Mouse (Mus musculus) left cerebral cortex, postnatal 36 days (tissue): ENCODE data around the gene Stard13. TPM values are rescaled to one million over a fixed set of nuclear protein-coding genes. Genes with fewer than 3 reads are reported as not detected.

Experiments used
- DNase-seq, 2 experiments: peaks; one replicate each; pipeline ENCODE4 v3.0.0; 2021 to 2022; ENCODE audit warnings: low spot score in 2 of 2, mixed read lengths in 1 of 2
- intact Hi-C: fragments of 180-260 bp; cut with DNase I; formaldehyde crosslinking; loops from one replicate; pipeline ENCODE4 v1.15.1; 2025
- total RNA-seq, 2 experiments: library from RNA; stranded (reverse); gene quantifications; 2 replicates each; pipeline ENCODE4 v1.2.3; 2021

Stard13 gene
- total RNA-seq, 2 experiments from 2014 or later: 10.1 to 11.1 TPM

DNA sequence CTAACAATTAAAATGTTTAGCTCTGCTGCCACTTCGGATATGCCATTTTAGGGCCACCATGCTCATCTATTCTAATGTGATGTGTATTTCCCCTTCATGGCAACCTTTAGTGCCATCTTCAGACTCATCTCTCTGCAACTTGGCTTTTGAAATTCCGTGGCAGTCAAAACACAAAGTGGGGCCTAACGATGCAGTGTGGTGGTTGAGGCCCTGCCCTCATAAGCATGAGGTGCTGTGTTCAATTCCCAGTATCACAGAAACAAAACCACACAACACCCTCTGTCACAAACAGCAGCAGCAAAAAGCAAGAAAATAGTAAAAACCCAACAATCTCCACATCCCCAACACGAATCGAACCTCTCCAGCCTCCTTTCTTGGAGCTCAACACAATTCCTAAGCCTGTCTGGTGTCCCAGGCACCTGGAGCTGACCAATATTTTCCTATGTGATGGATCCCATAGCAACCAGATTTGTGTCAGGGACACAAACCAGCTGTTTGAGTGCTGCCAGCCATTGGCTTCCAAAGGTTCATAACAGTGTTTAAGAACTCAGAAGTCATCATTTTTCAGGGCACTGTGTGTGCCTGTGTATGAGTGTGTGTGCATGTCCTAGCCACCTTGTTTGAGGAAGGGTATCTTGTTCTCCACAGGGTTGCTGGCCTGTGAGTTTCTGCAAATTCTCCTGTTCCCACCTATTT lies 117.3 kb downstream of the Stard13 start:
- intact Hi-C loops: no loop called here
- DNase-seq: no peak

- DNase-seq: no peak
- intact Hi-C loops: no loop called here
These were observed 120.9 kb downstream of the Stard13 start for GRCm38 (mm10) chr5:151112743-151113142.

DNA sequence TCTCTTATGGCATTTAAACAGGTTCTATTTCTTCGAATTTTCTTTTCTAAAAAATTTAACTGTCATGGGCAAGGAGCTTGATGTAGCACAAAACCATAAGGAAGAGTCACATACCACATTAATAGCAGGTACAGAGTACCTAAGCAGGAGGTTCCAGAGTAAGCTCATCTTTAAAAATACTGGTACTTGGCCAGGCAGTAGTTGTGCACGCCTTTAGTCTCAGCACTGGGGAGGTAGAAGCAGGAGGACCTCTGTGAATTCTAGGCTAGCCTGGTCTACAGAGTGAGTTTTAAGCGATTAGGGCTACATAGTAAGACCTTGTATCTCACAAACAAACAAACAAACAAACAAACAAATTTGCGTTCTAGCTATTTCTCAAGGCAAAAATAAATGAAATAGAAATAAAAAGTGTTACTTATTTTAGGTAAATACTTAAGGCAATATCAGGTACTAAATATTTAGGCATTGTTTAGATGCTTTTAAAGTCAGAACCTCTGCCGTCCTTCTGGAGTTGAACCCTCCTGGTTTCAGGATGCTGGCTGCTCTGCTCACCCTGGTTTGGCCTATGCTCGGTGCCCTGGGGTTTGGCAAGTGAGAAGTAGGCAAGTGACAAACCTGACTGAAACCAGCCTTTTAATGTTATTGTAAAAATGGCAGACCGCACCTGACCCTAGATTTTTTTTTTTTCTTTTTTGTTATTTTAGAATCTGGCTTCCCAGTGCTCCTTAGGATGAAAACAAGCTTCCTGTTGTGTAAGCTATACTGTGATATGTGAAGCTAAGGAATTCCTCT lies 122.4 kb downstream of the Stard13 start:
- intact Hi-C loops: no loop called here
- no peak for DNase-seq

GRCm38 (mm10) chr5:151110461-151110908 lies 123.2 kb downstream of the Stard13 start:
- intact Hi-C loops: no loop called here
- DNase-seq: peak; percentile 42 to 52

- no peak for DNase-seq
- intact Hi-C loops: loop anchor here (5.0 kb wide), 1 partner anchor 43 kb away; no protein-coding TSS in a partner anchor
These were observed 123.8 kb downstream of the Stard13 start for GRCm38 (mm10) chr5:151109822-151110221.

DNA sequence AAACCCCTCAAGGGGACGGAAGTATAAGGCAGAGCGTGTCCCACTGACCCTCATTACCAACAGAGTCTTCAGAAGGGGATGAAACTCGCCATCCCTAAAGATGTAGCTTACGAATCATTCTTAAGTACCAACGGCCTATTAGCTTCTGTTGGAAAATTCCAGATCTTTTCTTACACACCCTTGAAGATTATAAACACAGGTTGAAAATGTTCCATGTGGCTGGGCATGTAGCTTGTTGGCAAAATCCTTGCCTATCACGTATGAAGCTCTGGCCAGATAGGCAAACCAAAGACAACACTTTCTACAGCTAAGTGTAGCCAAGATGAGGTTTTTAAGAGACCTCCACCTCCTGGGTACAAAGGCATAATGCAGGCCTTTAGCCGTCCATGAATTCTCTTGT lies 124.7 kb downstream of the Stard13 start:
- DNase-seq: no peak
- intact Hi-C loops: loop anchor here (5.0 kb wide), 1 partner anchor 42 kb away; no protein-coding TSS in a partner anchor

DNA sequence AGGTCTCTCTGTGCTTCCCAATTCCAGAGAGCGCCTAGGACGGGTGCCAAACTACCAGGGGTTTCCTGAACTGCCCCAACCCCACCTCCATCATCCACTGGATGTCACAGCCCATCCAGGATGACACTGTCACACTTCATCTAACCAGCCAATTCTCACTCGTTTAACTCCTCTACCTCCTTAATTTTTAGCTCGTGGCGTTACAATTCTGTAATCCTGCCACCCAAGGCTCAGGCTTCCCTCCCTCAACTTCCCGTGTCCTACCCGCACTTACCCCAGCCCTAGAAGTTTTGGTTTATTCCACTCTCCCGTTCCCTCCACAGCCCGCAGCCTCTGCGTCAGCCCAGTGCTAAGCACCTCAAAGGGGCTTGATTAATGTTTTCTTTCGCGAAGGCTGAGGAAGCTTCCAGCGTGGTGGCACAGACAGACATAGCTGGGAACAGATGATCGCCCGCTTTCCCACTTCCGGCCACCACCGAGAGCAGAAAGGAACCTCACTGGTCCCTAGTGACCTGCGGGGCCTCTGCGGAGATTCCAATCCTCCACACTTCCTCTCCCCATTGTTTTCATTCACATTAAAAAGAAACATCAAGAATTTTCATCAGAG lies 125.2 kb downstream of the Stard13 start:
- intact Hi-C loops: loop anchor here (5.0 kb wide), 1 partner anchor 41 kb away; no protein-coding TSS in a partner anchor
- no peak for DNase-seq

DNA sequence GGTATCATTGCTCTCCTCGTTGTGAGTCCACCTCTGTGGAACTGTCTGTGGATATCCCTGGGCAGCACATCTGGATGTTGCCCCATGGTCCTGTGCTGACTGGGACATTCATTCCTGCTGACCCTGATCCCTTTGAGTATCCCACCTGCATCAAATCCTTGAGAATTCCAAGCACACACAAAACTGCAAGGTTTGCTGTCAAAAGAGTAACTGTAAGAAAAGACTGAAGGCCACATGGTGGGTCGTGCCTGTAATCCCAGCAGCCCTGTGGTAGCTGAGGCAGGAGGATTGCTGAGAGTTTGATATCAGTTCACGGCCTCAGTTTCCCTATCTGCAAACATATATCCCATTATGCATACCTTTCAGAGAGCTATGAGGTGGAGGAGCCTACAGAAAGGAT lies 126.8 kb downstream of the Stard13 start:
- intact Hi-C loops: loop anchor here (5.0 kb wide), 1 partner anchor 40 kb away; no protein-coding TSS in a partner anchor
- DNase-seq: no peak

- intact Hi-C loops: loop anchor here (5.0 kb wide), 1 partner anchor 38 kb away; no protein-coding TSS in a partner anchor
- no peak for DNase-seq
These were observed 128.3 kb downstream of the Stard13 start for GRCm38 (mm10) chr5:151105054-151105971.

GRCm38 (mm10) chr5:151104354-151105053 lies 129.1 kb downstream of the Stard13 start:
- DNase-seq: no peak
- intact Hi-C loops: loop anchor here (5.0 kb wide), 1 partner anchor 37 kb away; no protein-coding TSS in a partner anchor

DNA sequence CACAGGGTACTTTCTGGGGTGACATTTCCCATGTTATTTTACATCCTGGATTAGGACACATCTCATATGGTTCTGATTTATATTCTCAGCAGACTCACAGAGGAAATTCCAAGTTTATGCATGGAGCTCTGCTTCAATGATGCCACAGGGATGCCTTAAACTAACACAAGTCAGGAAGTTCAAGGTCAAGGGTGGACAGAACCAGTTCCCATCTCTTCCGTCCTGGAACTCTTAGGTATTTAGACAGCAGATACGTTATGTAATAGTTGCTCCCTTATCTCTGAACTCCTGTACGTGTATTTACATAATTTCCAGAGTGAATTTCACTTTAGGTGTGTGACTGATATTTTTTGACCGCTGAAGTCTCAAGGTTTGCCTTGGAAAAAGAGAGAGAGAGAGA lies 130.4 kb downstream of the Stard13 start:
- DNase-seq: no peak
- intact Hi-C loops: no loop called here

- intact Hi-C loops: no loop called here
- DNase-seq: no peak
These were observed 131.4 kb downstream of the Stard13 start for GRCm38 (mm10) chr5:151102262-151102661.

DNA sequence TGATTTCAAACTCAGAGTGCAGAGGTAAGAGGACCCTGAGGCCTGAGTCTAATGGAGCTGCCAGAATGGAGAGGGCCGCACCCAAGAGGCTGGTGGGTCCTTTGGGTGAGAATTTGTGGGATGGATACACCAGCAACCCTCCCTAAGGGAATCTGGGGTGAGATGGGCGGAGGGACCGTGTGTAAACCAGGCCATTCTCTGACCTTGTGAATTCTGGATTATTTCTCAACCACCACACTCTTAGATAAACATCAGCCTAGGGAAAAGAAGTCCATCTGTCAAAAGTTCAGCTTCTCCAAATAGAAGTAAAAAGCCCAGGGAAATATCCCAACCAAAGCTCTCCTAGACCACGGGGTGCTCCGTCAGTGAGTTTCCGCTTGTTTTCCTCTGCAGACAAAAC lies 137.6 kb downstream of the Stard13 start:
- DNase-seq: no peak
- intact Hi-C loops: no loop called here

DNA sequence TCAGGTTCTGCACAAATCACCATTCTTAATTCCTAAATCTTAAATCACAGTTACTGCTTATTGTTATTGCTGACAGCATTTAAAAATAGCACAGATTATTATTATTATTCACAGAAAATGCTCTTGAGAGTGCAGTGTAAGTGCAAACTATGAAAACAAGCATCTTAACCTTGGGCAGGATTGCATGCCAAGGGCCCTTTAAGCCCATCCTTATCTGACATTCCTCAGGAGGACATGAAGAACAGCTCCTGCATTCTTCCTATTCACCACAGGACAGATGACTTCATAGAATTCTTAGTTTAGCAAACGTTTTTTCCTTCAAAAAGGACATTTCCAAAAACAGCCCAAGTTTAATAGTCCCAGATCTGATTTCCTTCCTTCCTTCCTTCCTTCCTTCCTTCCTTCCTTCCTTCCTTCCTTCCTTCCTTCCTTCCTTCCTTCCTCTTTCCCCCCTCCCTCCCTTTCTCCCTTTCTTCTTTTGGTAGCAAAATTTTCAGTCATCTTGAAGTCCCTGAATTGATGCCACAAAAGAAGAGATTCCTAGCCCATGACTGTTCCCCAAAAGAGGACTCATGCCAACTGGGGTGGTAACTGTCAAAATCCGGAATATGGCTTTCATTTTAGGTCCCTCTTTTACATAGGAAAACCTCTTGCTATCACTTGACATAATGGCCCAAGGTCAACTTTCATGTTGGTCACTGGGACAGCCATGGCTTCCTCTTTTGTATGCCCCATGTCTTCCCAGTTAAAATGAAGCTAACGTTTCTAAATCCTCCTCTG lies 140.6 kb downstream of the Stard13 start:
- DNase-seq: no peak
- intact Hi-C loops: no loop called here

DNA sequence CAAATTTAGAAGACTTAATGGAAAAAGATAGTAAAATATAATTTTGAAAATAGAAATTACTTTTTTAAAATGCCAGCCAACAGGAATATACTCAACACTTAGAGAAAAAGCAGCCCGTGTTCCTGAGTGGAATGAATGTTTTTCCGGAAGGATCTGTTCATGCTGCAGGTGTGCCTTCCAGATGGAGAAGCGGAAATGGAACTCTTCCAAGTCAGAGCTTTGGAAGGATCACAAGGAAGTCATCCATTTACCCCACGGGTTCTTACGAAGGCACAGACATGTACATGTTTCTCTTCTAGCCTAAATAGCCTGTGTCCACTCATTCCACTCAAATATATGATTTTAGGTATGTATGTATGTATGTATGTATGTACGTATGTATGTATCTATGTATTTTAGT lies 142.6 kb downstream of the Stard13 start:
- DNase-seq: no peak
- intact Hi-C loops: no loop called here

DNA sequence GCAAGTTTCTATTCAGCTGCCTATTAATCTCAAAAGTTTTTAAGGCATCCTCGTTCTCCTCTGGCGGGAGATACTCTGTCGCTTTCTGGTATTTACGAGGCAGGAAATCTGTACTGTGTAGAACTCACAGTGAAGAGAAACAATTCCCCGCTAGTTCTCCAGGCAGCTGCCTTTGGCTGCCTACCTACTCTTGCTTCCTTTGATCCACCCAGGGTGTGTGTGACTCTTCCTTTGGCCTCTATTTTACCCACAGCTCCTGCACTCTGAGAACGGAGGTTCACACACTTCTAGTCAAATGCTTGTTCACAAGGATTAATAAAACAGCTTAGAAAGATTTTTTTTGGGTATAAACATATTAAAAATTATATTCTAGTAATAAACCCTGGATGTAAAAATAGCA lies 144.4 kb downstream of the Stard13 start:
- no peak for DNase-seq
- intact Hi-C loops: no loop called here

DNA sequence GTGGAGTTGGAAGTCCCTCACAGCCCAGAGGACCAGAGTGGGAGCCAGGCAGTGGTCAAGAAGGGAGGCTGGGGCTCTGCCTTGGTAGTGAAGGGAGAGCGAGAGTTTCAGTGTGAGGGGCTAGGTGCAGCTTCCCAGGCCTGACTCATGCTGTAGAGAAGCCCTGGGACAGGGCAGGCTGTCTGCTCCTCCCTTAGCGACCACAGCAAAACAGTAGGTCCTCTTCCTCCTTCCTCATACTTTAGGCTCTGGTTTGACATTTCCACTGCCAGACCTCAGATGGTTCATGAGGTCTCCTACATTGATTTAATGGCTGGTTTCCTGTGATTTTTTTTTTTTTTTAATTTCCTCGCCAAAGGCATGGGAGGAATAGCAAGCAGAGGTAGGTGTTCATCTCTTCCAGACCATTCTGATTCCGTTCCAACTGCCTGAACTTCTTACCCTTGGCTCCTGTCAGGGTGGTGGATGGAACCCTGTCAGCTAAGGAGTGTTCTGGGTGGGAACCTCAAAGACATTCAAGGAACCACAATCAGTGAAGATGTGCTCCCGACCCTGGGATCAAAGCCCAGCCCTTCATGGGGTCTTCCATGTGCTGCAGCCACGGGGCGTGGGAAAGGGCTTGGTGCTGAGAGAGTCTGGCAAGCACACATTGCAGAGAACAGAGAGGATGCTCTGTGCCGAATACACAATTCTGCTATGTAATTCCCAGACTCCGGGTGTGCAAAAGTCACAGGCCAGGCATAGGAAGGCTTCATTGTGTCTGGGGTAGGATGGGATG lies 147.0 kb downstream of the Stard13 start:
- intact Hi-C loops: no loop called here
- no peak for DNase-seq
